16 mouse cellular contexts compared by ENCODE assay signal in genomic region chr19:43563166-43563565, GRCm38 (mm10). TPM values are rescaled to one million over a fixed set of nuclear protein-coding genes. Genes with fewer than 3 reads are reported as not detected.
DNase-seq lines count a peak whose midpoint lies in the region; ATAC-seq and TF ChIP-seq lines count a peak whose summit lies in the region.
"Had no signal": no experiment of that assay in that cellular context is flagged by ENCODE, and none has a peak within 500 bp of the region (broad histone marks: within the 10 kb centered on the region; RNA-seq: fewer than 3 reads in every experiment).

No protein-coding gene starts in this region.

- no peak for TF ChIP-seq CTCF in hindbrain, postnatal 0 days (IDR thresholded peaks at IDR 0.05; ENCODE audit: low read depth)
- TF ChIP-seq CTCF in lung, embryonic 14.5 days (IDR thresholded peaks at IDR 0.05; ENCODE audit: low read depth), result no peak
- TF ChIP-seq CTCF in stomach, postnatal 0 days (IDR thresholded peaks at IDR 0.05; ENCODE audit: low read depth), result no peak

- WGBS in hindbrain, postnatal 0 days, result 61% methylated on average over 5 of the region's 5 CpGs
- 83% methylated on average over 5 of the region's 5 CpGs for WGBS in hindbrain, embryonic 12.5 days
- 28% methylated on average over 5 of the region's 5 CpGs for WGBS in lung, embryonic 14.5 days
- 21% methylated on average over 5 of the region's 5 CpGs for WGBS in stomach, postnatal 0 days
- WGBS in hindbrain, embryonic 14.5 days, result 82% methylated on average over 5 of the region's 5 CpGs

- H3K36me3 ChIP-seq in hindbrain, postnatal 0 days (ENCODE audit: insufficient read depth, low read length), result no peaks in the 10 kb centered on the region
- no peaks in the 10 kb centered on the region for H3K36me3 ChIP-seq in hindbrain, embryonic 12.5 days
- no peaks in the 10 kb centered on the region for H3K36me3 ChIP-seq in lung, embryonic 14.5 days (ENCODE audit: insufficient read depth)
- no peaks in the 10 kb centered on the region for H3K36me3 ChIP-seq in stomach, postnatal 0 days (ENCODE audit: control insufficient read depth, insufficient read depth, low read length)
- H3K36me3 ChIP-seq in hindbrain, embryonic 14.5 days (replicated peaks; ENCODE audit: control insufficient read depth, insufficient read depth), result no peaks in the 10 kb centered on the region
- H3K36me3 ChIP-seq: forebrain, embryonic 15.5 days; hindbrain, embryonic 13.5 days; neural tube, embryonic 15.5 days had no signal

- no peaks in the 10 kb centered on the region for H3K27me3 ChIP-seq in hindbrain, postnatal 0 days (ENCODE audit: insufficient read depth, low read length)
- peaks cover 13% of the 10 kb centered on the region; the same call in 1 of the 2 replicates for H3K27me3 ChIP-seq in hindbrain, embryonic 12.5 days
- 0 out of 2 replicates have a peak, but pooled peaks cover under 1% of the 10 kb centered on the region for H3K27me3 ChIP-seq in lung, embryonic 14.5 days (ENCODE audit: insufficient read depth, low read length)
- H3K27me3 ChIP-seq in stomach, postnatal 0 days (ENCODE audit: control insufficient read depth, insufficient read depth, low read length), result no peaks in the 10 kb centered on the region
- H3K27me3 ChIP-seq in hindbrain, embryonic 14.5 days (ENCODE audit: control insufficient read depth, insufficient read depth, low read length), result peaks cover 6% of the 10 kb centered on the region; the same call in 1 of the 2 replicates

- H3K27ac ChIP-seq in hindbrain, postnatal 0 days, result no peak overlapping the region
- H3K27ac ChIP-seq in hindbrain, embryonic 12.5 days, result no peak overlapping the region
- no peak overlapping the region for H3K27ac ChIP-seq in lung, embryonic 14.5 days (ENCODE audit: low read depth)
- H3K27ac ChIP-seq in stomach, postnatal 0 days (replicated peaks), result no peak overlapping the region; the same call in 1 of the 2 replicates
- H3K27ac ChIP-seq in hindbrain, embryonic 14.5 days, result no peak overlapping the region
- H3K27ac ChIP-seq: forebrain, embryonic 15.5 days; hindbrain, embryonic 13.5 days; neural tube, embryonic 15.5 days had no signal

- no peaks in the 10 kb centered on the region for H3K9me3 ChIP-seq in hindbrain, postnatal 0 days (ENCODE audit: low read length)
- no peaks in the 10 kb centered on the region for H3K9me3 ChIP-seq in hindbrain, embryonic 12.5 days (replicated peaks)
- no peaks in the 10 kb centered on the region for H3K9me3 ChIP-seq in lung, embryonic 14.5 days (ENCODE audit: low read depth, low read length)
- H3K9me3 ChIP-seq in stomach, postnatal 0 days (ENCODE audit: control insufficient read depth, low read length), result no peaks in the 10 kb centered on the region
- no peaks in the 10 kb centered on the region for H3K9me3 ChIP-seq in hindbrain, embryonic 14.5 days (ENCODE audit: control insufficient read depth, low read length)
- H3K9me3 ChIP-seq: forebrain, embryonic 15.5 days; hindbrain, embryonic 13.5 days; neural tube, embryonic 15.5 days had no signal

- TF ChIP-seq EP300 in stomach, postnatal 0 days (optimal IDR thresholded peaks at IDR 0.05), result no peak

- DNase-seq in hindbrain, postnatal 0 days (ENCODE audit: low spot score), result peak; percentile 13
- DNase-seq in urinary bladder, postnatal 36 days (ENCODE audit: low spot score in 2 of 2), result peak; percentile 15 to 16
- no peak for DNase-seq in urinary bladder, adult 2 months (ENCODE audit: low spot score)
- DNase-seq in lung, embryonic 14.5 days, result peak; percentile 87
- peak; percentile 49 for DNase-seq in stomach, postnatal 0 days (ENCODE audit: low spot score)
- no peak for DNase-seq in spleen, postnatal 4 days (ENCODE audit: low spot score in 2 of 2)
- no peak for DNase-seq in hindbrain, embryonic 14.5 days (ENCODE audit: low spot score)
- DNase-seq: adrenal gland, postnatal 25 days had no signal

- no peak overlapping the region for H3K9ac ChIP-seq in hindbrain, postnatal 0 days (replicated peaks; ENCODE audit: low read length)
- no peak overlapping the region for H3K9ac ChIP-seq in hindbrain, embryonic 12.5 days
- 0 out of 2 replicates have a peak overlapping the region, but pooled peaks have one; percentile 7 for H3K9ac ChIP-seq in lung, embryonic 14.5 days
- no peak overlapping the region for H3K9ac ChIP-seq in stomach, postnatal 0 days (ENCODE audit: low read length)
- no peak overlapping the region for H3K9ac ChIP-seq in hindbrain, embryonic 14.5 days
- H3K9ac ChIP-seq: forebrain, embryonic 15.5 days; hindbrain, embryonic 13.5 days; neural tube, embryonic 15.5 days had no signal

- H3K4me3 ChIP-seq in hindbrain, postnatal 0 days (ENCODE audit: low read length), result no peak overlapping the region
- no peak overlapping the region for H3K4me3 ChIP-seq in hindbrain, embryonic 12.5 days
- no peak overlapping the region for H3K4me3 ChIP-seq in lung, embryonic 14.5 days (ENCODE audit: low read depth, low read length)
- H3K4me3 ChIP-seq in stomach, postnatal 0 days (ENCODE audit: low read depth, low read length), result no peak overlapping the region
- H3K4me3 ChIP-seq in hindbrain, embryonic 14.5 days (replicated peaks; ENCODE audit: low read length), result no peak overlapping the region
- H3K4me3 ChIP-seq: forebrain, embryonic 15.5 days; hindbrain, embryonic 13.5 days; neural tube, embryonic 15.5 days had no signal

- H3K4me2 ChIP-seq in hindbrain, postnatal 0 days (ENCODE audit: low read depth, low read length), result no peak overlapping the region
- no peak overlapping the region for H3K4me2 ChIP-seq in hindbrain, embryonic 12.5 days (replicated peaks)
- H3K4me2 ChIP-seq in lung, embryonic 14.5 days, result no peak overlapping the region
- no peak overlapping the region for H3K4me2 ChIP-seq in stomach, postnatal 0 days (replicated peaks; ENCODE audit: low read depth)
- H3K4me2 ChIP-seq in hindbrain, embryonic 14.5 days (replicated peaks), result no peak overlapping the region
- H3K4me2 ChIP-seq: forebrain, embryonic 15.5 days; hindbrain, embryonic 13.5 days; neural tube, embryonic 15.5 days had no signal

- H3K4me1 ChIP-seq in hindbrain, postnatal 0 days (ENCODE audit: insufficient read depth, low read length), result no peaks in the 10 kb centered on the region
- H3K4me1 ChIP-seq in hindbrain, embryonic 12.5 days, result no peaks in the 10 kb centered on the region
- H3K4me1 ChIP-seq in lung, embryonic 14.5 days (ENCODE audit: insufficient read depth), result peaks cover 7% of the 10 kb centered on the region; the same call in 1 of the 2 replicates
- no peaks in the 10 kb centered on the region for H3K4me1 ChIP-seq in stomach, postnatal 0 days (replicated peaks; ENCODE audit: control insufficient read depth, insufficient read depth)
- no peaks in the 10 kb centered on the region for H3K4me1 ChIP-seq in hindbrain, embryonic 14.5 days (replicated peaks; ENCODE audit: control insufficient read depth, insufficient read depth, low read length)
- H3K4me1 ChIP-seq: forebrain, embryonic 15.5 days; hindbrain, embryonic 13.5 days; neural tube, embryonic 15.5 days had no signal

- no peak for ATAC-seq in hindbrain, postnatal 0 days
- ATAC-seq in hindbrain, embryonic 12.5 days (ENCODE audit: low FRiP score), result no peak
- ATAC-seq in lung, embryonic 14.5 days (ENCODE audit: insufficient read depth), result peak; percentile 75
- peak; percentile 51; the same call in 1 of the 2 replicates for ATAC-seq in stomach, postnatal 0 days (ENCODE audit: low FRiP score, low TSS enrichment)
- no peak for ATAC-seq in hindbrain, embryonic 14.5 days (ENCODE audit: low FRiP score)
- ATAC-seq: forebrain, embryonic 15.5 days; midbrain, embryonic 16.5 days had no signal

RNA-seq across cellular contexts. Expression of gene Got1, which starts 38.8 kb away (rescaled TPM):
- 120 and 132 TPM in 2 replicates for total RNA-seq in hindbrain, postnatal 0 days (2014; rRNA removed)
- 134 and 136 TPM in 2 replicates for polyA plus RNA-seq in hindbrain, postnatal 0 days (2015; fragmentation: Nextera tagmentation; extraction: Ambion mirVana)
- polyA plus RNA-seq in hindbrain, embryonic 12.5 days (2016; fragmentation: Nextera tagmentation; extraction: Ambion mirVana), result 54.9 and 58.5 TPM in 2 replicates
- polyA plus RNA-seq in urinary bladder, adult 2 months (2012; rRNA removed), result 50.6 and 52.3 TPM in 2 replicates
- 19.5 and 23.3 TPM in 2 replicates for polyA plus RNA-seq in lung, embryonic 14.5 days (2014; fragmentation: Nextera tagmentation; extraction: Ambion mirVana)
- 49.3 and 51.1 TPM in 2 replicates for polyA plus RNA-seq in stomach, postnatal 0 days (2015; fragmentation: Nextera tagmentation; extraction: Ambion mirVana)
- 81.7 and 91.6 TPM in 2 replicates for polyA plus RNA-seq in hindbrain, embryonic 14.5 days (2014; fragmentation: Nextera tagmentation; extraction: Ambion mirVana)

RNA-seq across cellular contexts. Expression of gene Nkx2-3, which starts 49.0 kb away (rescaled TPM):
- not detected in 2 replicates for total RNA-seq in hindbrain, postnatal 0 days (2014; rRNA removed)
- not detected in 2 replicates for polyA plus RNA-seq in hindbrain, postnatal 0 days (2015; fragmentation: Nextera tagmentation; extraction: Ambion mirVana)
- 0.21 and 0.22 TPM in 2 replicates for polyA plus RNA-seq in hindbrain, embryonic 12.5 days (2016; fragmentation: Nextera tagmentation; extraction: Ambion mirVana)
- polyA plus RNA-seq in urinary bladder, adult 2 months (2012; rRNA removed), result not detected in 2 replicates
- polyA plus RNA-seq in lung, embryonic 14.5 days (2014; fragmentation: Nextera tagmentation; extraction: Ambion mirVana), result not detected in 2 replicates
- polyA plus RNA-seq in stomach, postnatal 0 days (2015; fragmentation: Nextera tagmentation; extraction: Ambion mirVana), result 5.4 and 5.7 TPM in 2 replicates
- polyA plus RNA-seq in hindbrain, embryonic 14.5 days (2014; fragmentation: Nextera tagmentation; extraction: Ambion mirVana), result not detected in 2 replicates
- total RNA-seq: adrenal gland, postnatal 25 days; gastrocnemius, postnatal 4 days had no signal
- polyA plus RNA-seq: cortical plate, adult 2 months; hindbrain, embryonic 13.5 days; limb, embryonic 14.5 days; neural tube, embryonic 15.5 days had no signal

Comparison
In these comparisons a context has a peak if more than half of its experiments do, and no peak if none do; other contexts are left out.
1. DNase-seq: peak in hindbrain, postnatal 0 days (single experiment), urinary bladder, postnatal 36 days (2 of 2), lung, embryonic 14.5 days (single experiment) and stomach, postnatal 0 days (single experiment); none in urinary bladder, adult 2 months (single experiment), spleen, postnatal 4 days (0 of 2) and hindbrain, embryonic 14.5 days (single experiment).
2. ATAC-seq: peak in lung, embryonic 14.5 days (single experiment) and stomach, postnatal 0 days (single experiment); none in hindbrain, postnatal 0 days (single experiment), hindbrain, embryonic 12.5 days (single experiment) and hindbrain, embryonic 14.5 days (single experiment).